Mouse (Mus musculus) hindbrain, postnatal 0 days (tissue): Measurements from ENCODE around the gene Tbrg1. TPM values are rescaled to one million over a fixed set of nuclear protein-coding genes. Genes with fewer than 3 reads are reported as not detected.

ENCODE experiments used
- ATAC-seq: fragments of 200-750 bp; cut with Nextera tagmentation; 2 replicates; pipeline ENCODE4 v1.8.0; 2017; ENCODE audit warnings: mild to moderate bottlenecking, moderate TSS enrichment, moderate library complexity
- DNase-seq: peaks from one replicate; pipeline ENCODE4 v3.0.0-alpha.2; 2015; ENCODE audit warnings: low spot score
- H3K27ac ChIP-seq: fragments of 300-500 bp; sonication (generic); 2 replicates; pipeline ENCODE4 v1.5.1; 2014; ENCODE audit warnings: mild to moderate bottlenecking
- H3K27me3 ChIP-seq: fragments of 300-500 bp; sonication (generic); 2 replicates; pipeline ENCODE4 v1.6.1; 2014; ENCODE audit warnings: low read length, mixed read lengths; ENCODE audit not compliant: insufficient read depth
- H3K36me3 ChIP-seq: fragments of 300-500 bp; sonication (generic); 2 replicates; pipeline ENCODE4 v1.6.1; 2014; ENCODE audit warnings: low read length, mixed read lengths; ENCODE audit not compliant: insufficient read depth
- H3K4me1 ChIP-seq: fragments of 300-500 bp; sonication (generic); 2 replicates; pipeline ENCODE4 v1.6.1; 2014; ENCODE audit warnings: antibody characterized with exemption, low read length, mixed read lengths; ENCODE audit not compliant: insufficient read depth
- H3K4me2 ChIP-seq: fragments of 300-500 bp; sonication (generic); 2 replicates; pipeline ENCODE4 v1.6.1; 2014; ENCODE audit warnings: low read depth, mild to moderate bottlenecking, low read length, moderate library complexity, mixed read lengths
- H3K4me3 ChIP-seq: fragments of 300-500 bp; sonication (generic); 2 replicates; pipeline ENCODE4 v1.5.1; 2014; ENCODE audit warnings: low read length
- H3K9ac ChIP-seq: fragments of 300-500 bp; sonication (generic); replicated peaks from 2 replicates; pipeline ENCODE4 v1.6.1; 2014; ENCODE audit warnings: mild to moderate bottlenecking, low read length, moderate library complexity, mixed read lengths
- H3K9me3 ChIP-seq: fragments of 300-500 bp; sonication (generic); 2 replicates; pipeline ENCODE4 v1.6.1; 2016; ENCODE audit warnings: low read length, mixed read lengths
- CTCF ChIP-seq: IDR thresholded peaks from 2 replicates; pipeline ENCODE4 v1.5.1; 2016; ENCODE audit warnings: antibody characterized with exemption, control low read depth, low read depth
- WGBS: fragments of 180-500 bp; shearing (Covaris S2); extraction: QIAGEN DNeasy Blood & Tissue Kit; methylation state at CpG from one replicate; pipeline ENCODE4 v1.1.7; 2014; 5-methylcytosine and 5-hydroxymethylcytosine counted together
- polyA plus RNA-seq: library from polyadenylated mRNA; unstranded; fragments of >200 nt; fragmentation: Nextera tagmentation; extraction: Ambion mirVana; gene quantifications from 2 replicates; pipeline ENCODE4 v1.2.1, GENCODE M21; 2015
- total RNA-seq: library from RNA; depleted of rRNA; stranded (reverse); fragments of >200 nt; gene quantifications from 2 replicates; pipeline ENCODE4 v1.2.3, GENCODE M21; 2014

The Tbrg1 gene
- total and polyA plus RNA-seq, 2 experiments from 2014 or later = 44.5 to 82.9 TPM

GRCm38 (mm10) chr9:37625641-37626040 lies 31.5 kb downstream of the Tbrg1 start:
- no peak for TF ChIP-seq CTCF
- Histone ChIP-seq H3K4me3 (no peak overlapping the region), H3K27me3 (no peaks in the 10 kb centered on the region), H3K4me2 (peak overlapping the region; percentile 25), H3K27ac (peak overlapping the region; percentile 71), H3K36me3 (no peaks in the 10 kb centered on the region), H3K4me1 (peaks cover 8% of the 10 kb centered on the region), H3K9ac (no peak overlapping the region), H3K9me3 (no peaks in the 10 kb centered on the region)
- peak; percentile 88 for ATAC-seq
- DNase-seq = peak; percentile 71
- WGBS = 6% methylated on average over 7 of the region's 7 CpGs

GRCm38 (mm10) chr9:37625129-37625528 lies 32.0 kb downstream of the Tbrg1 start:
- Histone ChIP-seq H3K4me1 (peaks cover 8% of the 10 kb centered on the region), H3K4me2 (peak overlapping the region; percentile 25; the same call in 1 of the 2 replicates), H3K27ac (peak overlapping the region; percentile 71), H3K9ac (no peak overlapping the region), H3K9me3 (no peaks in the 10 kb centered on the region), H3K36me3 (no peaks in the 10 kb centered on the region), H3K27me3 (no peaks in the 10 kb centered on the region), H3K4me3 (no peak overlapping the region)
- WGBS = 20% methylated on average over 3 of the region's 3 CpGs
- DNase-seq (peak; percentile 30), ATAC-seq (peak; percentile 60)
- TF ChIP-seq CTCF = no peak

- DNase-seq (no peak), ATAC-seq (no peak)
- no peaks in the 10 kb centered on the region for H3K36me3 ChIP-seq
- no peak overlapping the region for H3K4me2 ChIP-seq
- H3K9ac ChIP-seq = no peak overlapping the region
- H3K9me3 ChIP-seq = no peaks in the 10 kb centered on the region
- H3K4me1 ChIP-seq = peaks cover 8% of the 10 kb centered on the region
- H3K4me3 ChIP-seq = no peak overlapping the region
- 92% methylated on average over 1 of the region's 1 CpGs for WGBS
- H3K27ac ChIP-seq = no peak overlapping the region
- no peak for TF ChIP-seq CTCF
- no peaks in the 10 kb centered on the region for H3K27me3 ChIP-seq
These were observed 32.6 kb downstream of the Tbrg1 start for GRCm38 (mm10) chr9:37624502-37624901.

GRCm38 (mm10) chr9:37623981-37624380 lies 33.1 kb downstream of the Tbrg1 start:
- no peak overlapping the region for H3K9ac ChIP-seq
- no peak for TF ChIP-seq CTCF
- H3K27ac ChIP-seq = no peak overlapping the region
- no peak for DNase-seq
- ATAC-seq = no peak
- H3K9me3 ChIP-seq = no peaks in the 10 kb centered on the region
- H3K4me3 ChIP-seq = no peak overlapping the region
- no peak overlapping the region for H3K4me2 ChIP-seq
- no peaks in the 10 kb centered on the region for H3K27me3 ChIP-seq
- H3K36me3 ChIP-seq = no peaks in the 10 kb centered on the region
- peaks cover 8% of the 10 kb centered on the region for H3K4me1 ChIP-seq
- WGBS = 77% methylated on average over 3 of the region's 3 CpGs

- no peaks in the 10 kb centered on the region for H3K9me3 ChIP-seq
- no peak overlapping the region for H3K9ac ChIP-seq
- no peak overlapping the region for H3K27ac ChIP-seq
- H3K4me2 ChIP-seq = no peak overlapping the region
- no peaks in the 10 kb centered on the region for H3K27me3 ChIP-seq
- no peak overlapping the region for H3K4me3 ChIP-seq
- peak; percentile 23 for DNase-seq
- ATAC-seq = no peak
- WGBS = 80% methylated on average over 6 of the region's 6 CpGs
- H3K4me1 ChIP-seq = peaks cover 4% of the 10 kb centered on the region
- no peak for TF ChIP-seq CTCF
- H3K36me3 ChIP-seq = no peaks in the 10 kb centered on the region
These were observed 35.8 kb downstream of the Tbrg1 start for GRCm38 (mm10) chr9:37621290-37621689.

- H3K36me3 ChIP-seq = no peaks in the 10 kb centered on the region
- no peak overlapping the region for H3K4me2 ChIP-seq
- H3K4me3 ChIP-seq = no peak overlapping the region
- 0 out of 2 replicates have a peak, but pooled peaks cover 4% of the 10 kb centered on the region for H3K4me1 ChIP-seq
- H3K9me3 ChIP-seq = no peaks in the 10 kb centered on the region
- ATAC-seq (no peak), DNase-seq (peak; percentile 67)
- peak; percentile 83 for TF ChIP-seq CTCF
- no peak overlapping the region for H3K27ac ChIP-seq
- WGBS = 52% methylated on average over 2 of the region's 2 CpGs
- no peak overlapping the region for H3K9ac ChIP-seq
- H3K27me3 ChIP-seq = no peaks in the 10 kb centered on the region
These were observed 40.3 kb downstream of the Tbrg1 start for GRCm38 (mm10) chr9:37616770-37617169.

GRCm38 (mm10) chr9:37615220-37615619 lies 41.9 kb downstream of the Tbrg1 start:
- H3K4me2 ChIP-seq = no peak overlapping the region
- no peak for TF ChIP-seq CTCF
- H3K4me3 ChIP-seq = no peak overlapping the region
- no peak overlapping the region for H3K27ac ChIP-seq
- no peak for ATAC-seq
- no peaks in the 10 kb centered on the region for H3K36me3 ChIP-seq
- H3K9ac ChIP-seq = no peak overlapping the region
- 69% methylated on average over 5 of the region's 5 CpGs for WGBS
- 0 out of 2 replicates have a peak, but pooled peaks cover 4% of the 10 kb centered on the region for H3K4me1 ChIP-seq
- no peaks in the 10 kb centered on the region for H3K27me3 ChIP-seq
- H3K9me3 ChIP-seq = no peaks in the 10 kb centered on the region
- no peak for DNase-seq
